Mouse (Mus musculus): ENCODE measurements around the gene Fzd2.
"Not testable (repeated sequence)": the region's sequence is repeated elsewhere in the genome, so short reads cannot be mapped to it uniquely, and the experiment has no call there.

Fzd2 gene

GRCm38 (mm10) chr11:102581281-102582015 lies 22.7 kb upstream of the Fzd2 start:
- no peak for DNase-seq (ENCODE audit: low spot score)

DNA sequence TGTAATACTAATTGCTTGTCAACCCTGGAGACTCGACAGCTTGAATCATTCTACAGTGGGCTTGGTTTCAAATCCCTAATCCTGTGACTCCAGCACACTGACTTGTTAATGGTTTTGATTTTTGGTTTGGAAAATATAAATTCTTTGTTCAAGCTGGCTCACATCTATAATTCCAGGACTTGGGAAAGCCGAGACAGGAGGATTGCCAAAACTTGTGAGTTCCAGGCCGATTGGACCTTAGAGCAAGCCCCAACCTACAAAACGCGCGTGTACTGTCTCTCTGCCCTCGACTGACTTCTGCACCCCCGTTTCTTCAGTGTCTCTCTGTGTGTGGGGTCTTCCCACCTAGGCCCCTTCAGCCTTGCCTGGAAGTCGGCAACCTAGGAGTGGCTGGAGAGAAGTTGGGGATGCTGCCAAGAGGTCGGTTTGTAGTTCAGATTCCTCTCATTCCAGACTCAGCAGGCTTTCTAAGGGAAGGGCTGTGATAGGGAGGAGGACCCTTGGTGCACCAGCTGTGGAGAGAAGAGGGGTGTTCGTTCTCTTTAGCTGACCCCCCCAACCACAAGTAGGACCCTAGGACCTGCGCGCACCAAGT lies 22.1 kb upstream of the Fzd2 start:
- DNase-seq (ENCODE audit: low spot score): no peak

DNA sequence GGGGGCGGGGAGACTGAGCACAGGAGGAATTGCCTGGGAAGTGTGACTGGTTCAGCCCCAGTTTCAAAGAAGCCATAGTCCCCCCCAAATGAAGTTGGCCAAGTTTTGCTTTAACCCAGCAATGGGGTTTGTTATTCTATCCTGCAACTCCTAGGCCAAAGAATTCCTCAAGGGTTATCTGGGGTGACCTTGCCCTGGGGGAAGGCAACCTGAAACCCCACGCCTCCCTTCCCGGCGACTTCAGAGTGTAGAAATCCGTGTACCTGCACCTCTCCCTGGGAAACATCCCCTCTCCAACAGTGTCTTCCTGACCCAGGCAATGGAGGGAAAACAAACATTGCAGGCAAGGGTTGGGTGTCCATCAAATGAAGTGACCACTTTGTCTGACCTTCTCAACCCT lies 21.5 kb upstream of the Fzd2 start:
- no peak for DNase-seq (ENCODE audit: low spot score)

GRCm38 (mm10) chr11:102586445-102587130 lies 17.6 kb upstream of the Fzd2 start:
- DNase-seq (ENCODE audit: low spot score): no peak

DNA sequence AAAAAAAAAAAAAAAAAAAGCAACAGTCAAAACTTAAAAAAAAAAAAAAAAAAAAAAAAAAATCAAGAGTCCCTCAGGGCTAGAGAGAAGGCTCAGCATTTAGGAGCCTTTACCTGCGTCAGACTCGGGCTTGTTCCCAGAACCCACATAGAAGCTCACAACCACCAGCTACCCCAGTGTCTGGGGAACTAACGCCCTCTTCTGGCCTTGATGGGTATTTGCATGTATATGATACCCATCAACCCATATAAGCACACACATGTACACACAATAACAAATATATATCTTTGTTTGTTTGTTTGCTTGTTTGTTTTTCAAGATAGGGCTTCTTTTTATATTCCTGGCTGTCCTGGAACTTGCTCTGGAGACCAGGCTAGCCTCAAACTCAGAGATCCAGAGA lies 16.6 kb upstream of the Fzd2 start:
- DNase-seq (ENCODE audit: low spot score): no peak

DNA sequence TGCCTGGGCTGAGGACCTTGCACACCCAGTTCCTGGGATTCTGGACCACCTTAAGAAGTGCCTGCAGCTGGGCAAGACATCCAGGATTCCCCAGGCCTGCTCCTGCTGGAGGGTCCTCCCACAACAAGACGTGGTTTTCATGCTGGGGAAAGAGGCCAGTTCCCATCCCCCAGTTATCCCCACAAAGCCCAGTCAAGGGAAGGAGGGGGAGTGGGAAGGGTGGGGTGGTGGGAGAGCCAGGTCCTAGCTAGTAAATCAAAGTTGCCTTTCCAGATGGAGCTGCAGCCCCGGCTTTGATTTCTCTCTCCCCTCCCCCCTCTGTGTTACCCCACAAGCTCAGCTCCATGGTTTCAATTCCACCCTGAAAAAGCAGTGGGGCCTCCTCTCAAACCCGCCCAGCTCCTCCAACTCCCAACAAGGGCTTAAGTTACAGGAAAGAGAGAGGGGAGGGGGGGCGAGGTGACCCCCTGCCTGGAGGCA lies 8.8 kb upstream of the Fzd2 start:
- DNase-seq (ENCODE audit: low spot score): no peak

DNA sequence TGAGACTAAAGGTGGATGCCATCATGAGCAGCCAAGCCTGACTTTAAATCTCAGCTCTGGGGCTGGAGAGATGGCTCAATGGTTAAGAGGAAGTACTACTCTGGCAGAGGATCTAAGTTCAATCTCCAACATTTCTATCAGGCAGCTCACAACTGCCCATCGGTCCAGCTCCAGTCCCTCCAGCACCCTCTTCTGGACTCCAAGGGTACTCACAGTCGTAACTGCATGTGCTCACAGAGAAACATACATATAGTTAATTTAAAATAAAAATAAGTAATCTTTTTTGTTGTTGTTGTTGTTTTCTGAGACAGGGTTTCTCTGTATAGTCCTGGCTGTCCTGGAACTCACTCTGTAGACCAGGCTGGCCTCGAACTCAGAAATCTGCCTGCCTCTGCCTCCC lies 4.3 kb upstream of the Fzd2 start:
- DNase-seq (ENCODE audit: low spot score): no peak

GRCm38 (mm10) chr11:102602816-102603495 lies 1.2 kb upstream of the Fzd2 start:
- no peak for DNase-seq (ENCODE audit: low spot score)

- peak; percentile 58 for DNase-seq (ENCODE audit: low spot score)
Observed at GRCm38 (mm10) chr11:102603496-102603850, 723 bp upstream of the Fzd2 start.

DNA sequence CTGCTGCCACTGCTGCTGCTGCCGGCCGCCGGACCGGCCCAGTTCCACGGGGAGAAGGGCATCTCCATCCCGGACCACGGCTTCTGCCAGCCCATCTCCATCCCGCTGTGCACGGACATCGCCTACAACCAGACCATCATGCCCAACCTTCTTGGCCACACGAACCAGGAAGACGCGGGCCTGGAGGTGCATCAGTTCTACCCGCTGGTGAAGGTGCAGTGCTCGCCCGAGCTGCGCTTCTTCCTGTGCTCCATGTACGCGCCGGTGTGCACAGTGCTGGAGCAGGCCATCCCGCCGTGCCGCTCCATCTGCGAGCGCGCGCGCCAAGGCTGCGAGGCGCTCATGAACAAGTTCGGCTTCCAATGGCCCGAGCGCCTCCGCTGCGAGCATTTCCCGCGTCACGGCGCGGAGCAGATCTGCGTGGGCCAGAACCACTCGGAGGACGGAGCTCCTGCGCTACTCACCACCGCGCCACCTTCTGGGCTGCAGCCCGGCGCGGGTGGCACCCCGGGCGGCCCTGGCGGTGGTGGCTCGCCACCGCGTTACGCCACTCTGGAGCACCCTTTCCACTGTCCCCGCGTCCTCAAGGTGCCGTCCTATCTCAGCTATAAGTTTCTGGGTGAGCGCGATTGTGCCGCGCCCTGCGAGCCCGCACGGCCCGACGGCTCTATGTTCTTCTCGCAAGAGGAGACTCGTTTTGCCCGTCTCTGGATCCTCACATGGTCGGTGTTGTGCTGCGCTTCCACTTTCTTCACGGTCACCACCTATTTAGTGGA lies 769 bp downstream of the Fzd2 start:
- peak; percentile 29 for DNase-seq (ENCODE audit: low spot score)

DNA sequence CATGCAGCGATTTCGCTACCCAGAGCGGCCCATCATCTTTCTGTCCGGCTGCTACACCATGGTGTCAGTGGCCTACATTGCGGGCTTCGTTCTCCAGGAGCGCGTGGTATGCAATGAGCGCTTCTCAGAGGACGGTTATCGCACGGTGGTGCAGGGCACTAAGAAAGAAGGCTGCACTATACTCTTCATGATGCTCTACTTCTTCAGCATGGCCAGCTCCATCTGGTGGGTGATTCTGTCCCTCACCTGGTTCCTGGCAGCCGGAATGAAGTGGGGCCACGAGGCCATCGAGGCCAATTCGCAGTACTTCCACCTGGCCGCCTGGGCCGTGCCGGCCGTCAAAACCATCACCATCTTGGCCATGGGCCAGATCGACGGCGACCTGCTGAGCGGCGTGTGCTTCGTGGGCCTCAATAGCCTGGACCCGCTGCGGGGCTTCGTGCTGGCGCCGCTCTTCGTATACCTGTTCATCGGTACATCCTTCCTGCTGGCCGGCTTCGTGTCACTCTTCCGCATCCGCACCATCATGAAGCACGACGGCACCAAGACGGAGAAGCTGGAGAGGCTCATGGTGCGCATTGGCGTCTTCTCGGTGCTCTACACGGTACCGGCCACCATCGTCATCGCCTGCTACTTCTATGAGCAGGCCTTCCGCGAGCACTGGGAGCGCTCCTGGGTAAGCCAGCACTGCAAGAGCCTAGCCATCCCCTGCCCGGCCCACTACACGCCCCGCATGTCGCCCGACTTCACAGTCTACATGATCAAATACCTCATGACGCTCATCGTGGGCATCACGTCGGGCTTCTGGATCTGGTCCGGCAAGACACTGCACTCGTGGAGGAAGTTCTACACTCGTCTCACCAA lies 1.6 kb downstream of the Fzd2 start:
- peak; percentile 35 for DNase-seq (ENCODE audit: low spot score)

GRCm38 (mm10) chr11:102606751-102607171 lies 2.6 kb downstream of the Fzd2 start:
- DNase-seq (ENCODE audit: low spot score): no peak

- DNase-seq (ENCODE audit: low spot score): not testable (repeated sequence)
Observed at GRCm38 (mm10) chr11:102607201-102607600, 3.0 kb downstream of the Fzd2 start.

GRCm38 (mm10) chr11:102607686-102608548 lies 3.7 kb downstream of the Fzd2 start:
- DNase-seq (ENCODE audit: low spot score): no peak

GRCm38 (mm10) chr11:102608691-102609090 lies 4.5 kb downstream of the Fzd2 start:
- no peak for DNase-seq (ENCODE audit: low spot score)

GRCm38 (mm10) chr11:102609483-102609882 lies 5.3 kb downstream of the Fzd2 start:
- no peak for DNase-seq (ENCODE audit: low spot score)

DNA sequence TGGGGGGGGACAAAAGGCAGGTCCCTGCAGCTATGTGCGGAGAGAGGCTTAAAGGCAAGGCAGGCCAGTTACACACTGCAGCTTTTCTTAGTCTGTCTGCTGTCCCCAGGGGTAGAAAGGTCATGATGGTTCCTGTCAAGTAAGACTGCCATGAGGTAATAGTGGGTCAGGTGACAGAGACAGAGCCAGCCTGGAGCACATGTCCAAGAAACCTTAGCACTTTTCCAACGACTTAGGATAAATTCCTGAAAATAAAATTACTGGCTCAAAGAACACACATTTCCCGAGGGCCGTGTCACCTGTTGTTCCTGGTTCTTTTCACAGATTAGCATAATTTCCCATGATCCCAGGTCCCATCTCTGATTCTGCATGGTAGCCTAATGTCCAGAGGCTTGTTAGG lies 6.1 kb downstream of the Fzd2 start:
- no peak for DNase-seq (ENCODE audit: low spot score)

DNA sequence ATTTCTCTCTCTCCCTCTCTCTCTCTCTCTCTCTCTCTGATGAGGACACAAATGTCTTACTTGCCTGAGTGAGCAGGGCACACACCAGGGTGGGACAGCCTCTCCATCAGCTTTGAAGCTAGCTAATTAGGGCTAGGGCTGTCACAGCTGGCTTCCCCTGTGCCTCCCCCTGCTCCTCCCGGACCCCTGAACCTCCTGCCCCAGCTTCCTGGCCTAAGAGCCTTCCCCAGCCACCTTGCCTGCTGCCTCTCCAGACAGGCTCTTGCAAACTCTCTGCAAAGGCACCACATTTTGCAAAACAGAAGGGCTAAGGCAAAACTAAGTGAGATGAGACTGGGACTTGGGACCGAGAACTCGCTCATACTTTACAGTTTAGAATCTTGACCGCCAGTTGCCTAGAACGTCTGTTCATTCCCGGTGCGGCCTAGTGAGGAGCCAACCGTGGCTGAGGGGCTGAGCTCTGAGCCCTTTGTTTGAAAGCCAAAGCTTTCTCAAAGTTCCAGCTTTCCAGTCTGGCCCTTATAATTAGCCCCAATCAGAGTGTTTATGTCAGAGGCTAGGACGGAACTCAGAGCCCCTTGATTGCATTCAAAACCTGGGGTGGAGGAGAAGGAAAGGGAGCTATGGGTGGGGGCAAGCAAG lies 6.6 kb downstream of the Fzd2 start:
- no peak for DNase-seq (ENCODE audit: low spot score)

DNA sequence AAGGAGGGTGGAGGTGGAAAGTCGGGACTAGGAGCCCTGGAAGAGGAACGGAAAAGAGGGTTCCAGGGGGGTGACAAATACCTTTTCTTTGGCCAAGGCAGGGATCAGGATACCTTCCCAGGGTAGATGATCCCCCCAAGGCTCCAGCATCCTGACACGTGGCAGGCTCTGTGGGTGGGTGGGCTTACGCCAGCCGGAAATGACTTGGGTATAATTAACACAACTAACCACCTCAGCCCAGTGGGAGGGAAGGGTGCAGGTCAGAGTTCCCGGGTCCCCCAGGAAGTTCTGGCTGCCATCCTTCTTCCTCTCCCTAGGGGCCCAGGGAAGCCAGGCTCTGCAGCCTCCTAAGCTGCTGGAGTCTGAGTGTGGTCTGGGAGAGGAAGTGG lies 7.1 kb downstream of the Fzd2 start:
- no peak for DNase-seq (ENCODE audit: low spot score)
